Mouse (Mus musculus) cerebellum, adult 2 months (tissue): Measurements from ENCODE around the gene Amfr.

ENCODE experiments used
- CTCF ChIP-seq: fragments of 200-500 bp; IDR thresholded peaks from 2 replicates; pipeline ENCODE4 v1.5.1; 2011; ENCODE audit warnings: low read depth, mild to moderate bottlenecking, control low read depth, low read length, moderate library complexity, borderline replicate concordance; ENCODE audit not compliant: insufficient read depth
- POLR2A ChIP-seq: fragments of 200-500 bp; IDR thresholded peaks from 2 replicates; pipeline ENCODE4 v1.6.1; 2011; ENCODE audit warnings: low read length, control low read depth, borderline replicate concordance; ENCODE audit not compliant: insufficient read depth

GRCm38 (mm10) chr8:93969626-93970340 is 42.9 kb downstream of the Amfr start:
- TF ChIP-seq POLR2A (no peak), CTCF (no peak)
